ENCODE assay signal across 25 mouse cellular contexts in the genomic region with DNA sequence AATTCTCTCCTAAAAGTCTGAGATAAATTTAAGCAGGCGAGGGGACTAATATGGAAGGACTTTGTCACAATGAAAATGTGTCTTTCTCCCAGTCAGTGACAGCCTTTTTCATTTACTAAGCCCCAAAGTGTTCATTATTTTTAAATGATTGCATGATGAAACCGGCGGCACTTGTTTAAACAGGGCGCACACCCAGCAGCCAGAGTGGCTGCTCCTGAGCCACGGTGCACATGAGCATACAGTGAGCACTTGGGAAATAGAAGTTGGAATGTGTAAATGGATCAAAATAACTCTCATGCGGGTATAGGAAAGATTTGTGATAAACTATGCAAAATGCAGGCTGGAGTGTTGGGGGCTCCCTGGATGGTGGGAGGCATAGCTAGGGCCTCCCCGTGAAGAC.
"Had no signal": no experiment of that assay in that cellular context is flagged by ENCODE, and none has a peak within 500 bp of the region (broad histone marks: within the 10 kb centered on the region; RNA-seq: fewer than 3 reads in every experiment).

No protein-coding gene starts in this region.

- H3K36me3 ChIP-seq: heart, embryonic 13.5 days; heart, embryonic 15.5 days; hindbrain, embryonic 13.5 days; hindbrain, embryonic 15.5 days; kidney, embryonic 15.5 days; limb, embryonic 13.5 days; limb, embryonic 15.5 days; liver, embryonic 12.5 days had no signal

- H3K9me3 ChIP-seq: heart, embryonic 13.5 days; heart, embryonic 15.5 days; hindbrain, embryonic 13.5 days; hindbrain, embryonic 15.5 days; kidney, embryonic 15.5 days; limb, embryonic 13.5 days; limb, embryonic 15.5 days; liver, embryonic 12.5 days had no signal

- H3K4me1 ChIP-seq: heart, embryonic 15.5 days; hindbrain, embryonic 15.5 days; liver, embryonic 12.5 days had no signal

- H3K27me3 ChIP-seq: heart, embryonic 13.5 days; heart, embryonic 15.5 days; hindbrain, embryonic 13.5 days; hindbrain, embryonic 15.5 days; kidney, embryonic 15.5 days; limb, embryonic 13.5 days; limb, embryonic 15.5 days; liver, embryonic 12.5 days had no signal

- DNase-seq: gastrocnemius, postnatal 14 days; gastrocnemius, postnatal 36 days; heart, adult 2 months; heart, postnatal 14 days; heart, postnatal 36 days; kidney, adult 11 months; kidney, adult 2 months; kidney, adult 9 months; kidney, postnatal 14 days; kidney, postnatal 36 days; layer of hippocampus, adult 9-11 months; layer of hippocampus, postnatal 36 days; left cerebral cortex, postnatal 4 days had no signal

- H3K27ac ChIP-seq: heart, adult 2 months; heart, embryonic 13.5 days; heart, embryonic 15.5 days; hindbrain, embryonic 13.5 days; hindbrain, embryonic 15.5 days; hindbrain, postnatal 0 days; kidney, postnatal 0 days; limb, embryonic 13.5 days; limb, embryonic 15.5 days; liver, embryonic 12.5 days had no signal

- H3K4me3 ChIP-seq: heart, adult 2 months; heart, embryonic 13.5 days; heart, embryonic 15.5 days; hindbrain, embryonic 13.5 days; hindbrain, embryonic 15.5 days; kidney, embryonic 15.5 days; limb, embryonic 13.5 days; limb, embryonic 15.5 days; liver, embryonic 12.5 days had no signal

- H3K4me2 ChIP-seq: heart, embryonic 11.5 days; heart, embryonic 13.5 days; heart, embryonic 15.5 days; hindbrain, embryonic 13.5 days; hindbrain, embryonic 15.5 days; kidney, embryonic 15.5 days; limb, embryonic 13.5 days; limb, embryonic 15.5 days; liver, embryonic 12.5 days had no signal

- ATAC-seq: hindbrain, postnatal 0 days; intestine, embryonic 16.5 days; liver, embryonic 12.5 days had no signal

- H3K9ac ChIP-seq: heart, embryonic 13.5 days; heart, embryonic 15.5 days; hindbrain, embryonic 13.5 days; hindbrain, embryonic 15.5 days; kidney, embryonic 15.5 days; limb, embryonic 15.5 days; liver, embryonic 12.5 days had no signal
